Mouse (Mus musculus) hindbrain, postnatal 0 days (tissue): Measurements from ENCODE around the gene Rasl12. TPM values are rescaled to one million over a fixed set of nuclear protein-coding genes. Genes with fewer than 3 reads are reported as not detected.

Experiments
- ATAC-seq: fragments of 200-750 bp; cut with Nextera tagmentation; 2 replicates; pipeline ENCODE4 v1.8.0; 2017; ENCODE audit warnings: mild to moderate bottlenecking, moderate TSS enrichment, moderate library complexity
- DNase-seq: peaks from one replicate; pipeline ENCODE4 v3.0.0-alpha.2; 2015; ENCODE audit warnings: low spot score
- H3K27ac ChIP-seq: fragments of 300-500 bp; sonication (generic); 2 replicates; pipeline ENCODE4 v1.5.1; 2014; ENCODE audit warnings: mild to moderate bottlenecking
- H3K27me3 ChIP-seq: fragments of 300-500 bp; sonication (generic); 2 replicates; pipeline ENCODE4 v1.6.1; 2014; ENCODE audit warnings: low read length, mixed read lengths; ENCODE audit not compliant: insufficient read depth
- H3K36me3 ChIP-seq: fragments of 300-500 bp; sonication (generic); 2 replicates; pipeline ENCODE4 v1.6.1; 2014; ENCODE audit warnings: low read length, mixed read lengths; ENCODE audit not compliant: insufficient read depth
- H3K4me1 ChIP-seq: fragments of 300-500 bp; sonication (generic); 2 replicates; pipeline ENCODE4 v1.6.1; 2014; ENCODE audit warnings: antibody characterized with exemption, low read length, mixed read lengths; ENCODE audit not compliant: insufficient read depth
- H3K4me2 ChIP-seq: fragments of 300-500 bp; sonication (generic); 2 replicates; pipeline ENCODE4 v1.6.1; 2014; ENCODE audit warnings: low read depth, mild to moderate bottlenecking, low read length, moderate library complexity, mixed read lengths
- H3K4me3 ChIP-seq: fragments of 300-500 bp; sonication (generic); 2 replicates; pipeline ENCODE4 v1.5.1; 2014; ENCODE audit warnings: low read length
- H3K9ac ChIP-seq: fragments of 300-500 bp; sonication (generic); replicated peaks from 2 replicates; pipeline ENCODE4 v1.6.1; 2014; ENCODE audit warnings: mild to moderate bottlenecking, low read length, moderate library complexity, mixed read lengths
- H3K9me3 ChIP-seq: fragments of 300-500 bp; sonication (generic); 2 replicates; pipeline ENCODE4 v1.6.1; 2016; ENCODE audit warnings: low read length, mixed read lengths
- CTCF ChIP-seq: IDR thresholded peaks from 2 replicates; pipeline ENCODE4 v1.5.1; 2016; ENCODE audit warnings: antibody characterized with exemption, control low read depth, low read depth
- WGBS: fragments of 180-500 bp; shearing (Covaris S2); extraction: QIAGEN DNeasy Blood & Tissue Kit; methylation state at CpG from one replicate; pipeline ENCODE4 v1.1.7; 2014; 5-methylcytosine and 5-hydroxymethylcytosine counted together
- polyA plus RNA-seq: library from polyadenylated mRNA; unstranded; fragments of >200 nt; fragmentation: Nextera tagmentation; extraction: Ambion mirVana; gene quantifications from 2 replicates; pipeline ENCODE4 v1.2.1, GENCODE M21; 2015
- total RNA-seq: library from RNA; depleted of rRNA; stranded (reverse); fragments of >200 nt; gene quantifications from 2 replicates; pipeline ENCODE4 v1.2.3, GENCODE M21; 2014; rRNA removed

The Rasl12 gene
- total RNA-seq = 6.2 and 7.0 TPM in 2 replicates
- 4.0 and 4.7 TPM in 2 replicates for polyA plus RNA-seq

DNA sequence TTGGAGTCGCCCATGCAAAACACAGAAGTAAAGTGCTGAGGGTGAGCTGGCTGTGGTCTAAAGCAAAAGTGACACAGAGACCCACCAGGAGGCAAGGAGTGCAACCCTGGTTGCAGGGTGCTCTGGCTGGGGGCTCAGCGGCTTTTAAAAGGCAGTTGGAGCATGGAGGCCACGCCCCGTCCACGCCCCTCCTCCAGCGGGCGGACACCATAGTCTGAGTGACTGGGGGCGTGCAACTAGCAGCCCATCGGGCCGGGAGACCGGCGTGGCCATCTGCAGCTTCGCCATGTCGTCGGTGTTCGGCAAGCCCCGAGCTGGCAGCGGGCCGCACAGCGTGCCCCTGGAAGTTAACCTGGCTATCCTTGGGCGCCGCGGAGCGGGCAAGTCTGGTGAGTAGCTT is at the start of gene Rasl12:
Gene Rasl12, plus strand, starts transcription at position 228 of the 400 bp plus-strand sequence.
- Histone ChIP-seq H3K4me2 (peak within 1 kb of the TSS; percentile 72), H3K27me3 (no peaks in the 10 kb centered on the region), H3K4me1 (peaks cover 6% of the 10 kb centered on the region), H3K27ac (no peak within 1 kb of the TSS), H3K9me3 (no peaks in the 10 kb centered on the region), H3K4me3 (peak within 1 kb of the TSS; percentile 42), H3K36me3 (no peaks in the 10 kb centered on the region), H3K9ac (peak within 1 kb of the TSS; percentile 47)
- ATAC-seq (peak; percentile 84), DNase-seq (peak; percentile 80)
- TF ChIP-seq CTCF = no peak
- WGBS = under 1% methylated on average over 24 of the region's 24 CpGs

DNA sequence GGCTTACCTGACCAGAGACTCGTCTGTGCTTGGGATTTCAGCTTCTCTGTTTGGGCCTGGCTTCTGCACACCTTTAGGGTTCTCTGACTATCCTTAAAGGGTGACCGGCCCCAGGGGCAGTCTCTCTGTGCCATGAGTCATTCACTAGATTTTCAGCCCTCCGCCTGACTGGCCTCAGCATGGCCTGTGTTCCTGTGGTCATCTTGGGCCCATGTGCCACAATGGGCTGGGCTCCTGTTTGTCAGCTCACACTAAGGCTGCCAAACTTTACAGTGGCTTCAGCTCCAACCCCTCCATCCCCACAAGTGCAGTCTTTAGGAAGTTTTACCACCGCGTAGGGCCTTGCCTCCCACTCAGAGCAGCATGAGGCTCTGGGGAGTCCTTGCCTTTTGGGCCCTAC is 45.1 kb upstream of the Rasl12 start:
- TF ChIP-seq CTCF = no peak
- Histone ChIP-seq H3K27me3 (no peaks in the 10 kb centered on the region), H3K4me3 (no peak overlapping the region), H3K9me3 (no peaks in the 10 kb centered on the region), H3K36me3 (peaks cover 22% of the 10 kb centered on the region), H3K4me1 (no peaks in the 10 kb centered on the region), H3K27ac (no peak overlapping the region), H3K4me2 (no peak overlapping the region), H3K9ac (no peak overlapping the region)
- no peak for ATAC-seq
- WGBS = 87% methylated on average over 5 of the region's 5 CpGs
- no peak for DNase-seq

DNA sequence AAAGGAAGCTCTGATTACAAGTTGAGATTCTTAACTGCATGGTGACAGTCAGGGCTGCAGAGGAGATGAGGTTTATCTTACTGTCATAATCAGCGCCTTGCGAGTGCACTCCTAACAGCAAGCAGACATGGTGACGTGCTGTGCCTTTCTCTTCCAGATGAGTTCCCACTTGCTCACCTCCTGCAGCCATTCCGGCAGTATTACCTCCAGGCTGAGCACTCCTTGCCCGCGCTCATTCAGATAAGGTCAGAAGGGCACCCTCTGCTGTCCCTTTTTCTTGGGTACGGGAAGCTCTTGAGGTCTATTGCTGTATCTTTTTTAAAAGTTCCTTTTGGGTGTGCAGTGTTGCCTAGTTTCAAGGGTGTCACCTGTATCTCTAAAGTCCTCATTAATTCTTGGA is 41.7 kb upstream of the Rasl12 start:
- H3K9ac ChIP-seq = no peak overlapping the region

DNA sequence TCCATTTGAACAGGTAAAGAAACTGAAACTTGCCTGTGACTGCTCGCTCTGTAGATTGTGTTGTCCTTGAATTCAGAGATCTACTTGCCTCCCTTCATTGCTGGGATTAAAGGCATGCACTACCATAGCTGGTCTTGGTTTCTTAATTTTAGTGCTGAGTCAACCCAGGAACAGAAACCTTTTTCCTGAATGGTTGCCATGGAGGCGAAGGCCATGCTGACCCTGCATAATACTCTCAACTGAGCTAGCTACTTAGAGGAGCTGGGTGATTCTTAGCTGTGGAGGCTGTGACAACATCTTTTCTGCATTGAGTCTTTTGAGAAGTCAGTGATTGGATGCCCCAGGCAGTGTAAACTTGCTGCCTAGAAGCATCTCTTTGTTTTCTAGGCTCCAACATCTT is 41.3 kb upstream of the Rasl12 start:
- Histone ChIP-seq H3K27me3 (no peaks in the 10 kb centered on the region), H3K4me3 (no peak overlapping the region), H3K9ac (no peak overlapping the region), H3K9me3 (no peaks in the 10 kb centered on the region), H3K4me2 (no peak overlapping the region), H3K36me3 (peaks cover 48% of the 10 kb centered on the region), H3K4me1 (no peaks in the 10 kb centered on the region), H3K27ac (no peak overlapping the region)
- 90% methylated on average over 2 of the region's 2 CpGs for WGBS
- no peak for DNase-seq
- no peak for ATAC-seq
- no peak for TF ChIP-seq CTCF

More for the DNA sequence above, 41.7 kb upstream of the Rasl12 start:
- Histone ChIP-seq H3K27ac (no peak overlapping the region), H3K4me3 (no peak overlapping the region), H3K4me1 (no peaks in the 10 kb centered on the region), H3K9me3 (no peaks in the 10 kb centered on the region), H3K4me2 (no peak overlapping the region), H3K27me3 (no peaks in the 10 kb centered on the region), H3K36me3 (peaks cover 45% of the 10 kb centered on the region)
- no peak for TF ChIP-seq CTCF
- WGBS = 88% methylated on average over 7 of the region's 7 CpGs
- no peak for ATAC-seq
- DNase-seq = no peak

DNA sequence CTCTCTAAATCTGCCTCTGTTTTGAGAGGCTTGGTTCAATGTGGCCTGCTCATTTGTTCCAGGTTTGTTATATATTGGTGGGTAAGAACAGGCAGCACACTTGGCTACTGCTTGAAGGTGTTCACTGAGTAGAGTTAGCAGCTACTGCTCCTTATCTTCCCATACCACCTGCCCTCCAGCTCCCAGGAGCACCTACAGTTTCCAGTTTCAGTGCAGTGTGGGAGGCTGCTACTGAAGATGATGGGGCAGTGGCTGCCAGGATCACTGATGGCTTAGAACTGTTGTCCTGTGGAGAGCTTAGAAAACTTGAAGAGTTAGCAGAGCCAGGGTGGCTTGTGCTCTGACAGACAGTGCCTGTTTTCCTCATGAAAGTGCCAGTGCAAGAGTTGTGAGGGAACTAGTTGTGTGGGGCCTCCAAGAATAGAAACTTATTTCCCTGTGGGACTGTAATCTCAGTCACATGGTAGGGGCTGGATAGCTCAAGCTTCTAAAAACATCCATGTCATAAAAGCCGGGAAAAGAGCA is 39.3 kb upstream of the Rasl12 start:
- H3K27me3 ChIP-seq = no peaks in the 10 kb centered on the region

DNA sequence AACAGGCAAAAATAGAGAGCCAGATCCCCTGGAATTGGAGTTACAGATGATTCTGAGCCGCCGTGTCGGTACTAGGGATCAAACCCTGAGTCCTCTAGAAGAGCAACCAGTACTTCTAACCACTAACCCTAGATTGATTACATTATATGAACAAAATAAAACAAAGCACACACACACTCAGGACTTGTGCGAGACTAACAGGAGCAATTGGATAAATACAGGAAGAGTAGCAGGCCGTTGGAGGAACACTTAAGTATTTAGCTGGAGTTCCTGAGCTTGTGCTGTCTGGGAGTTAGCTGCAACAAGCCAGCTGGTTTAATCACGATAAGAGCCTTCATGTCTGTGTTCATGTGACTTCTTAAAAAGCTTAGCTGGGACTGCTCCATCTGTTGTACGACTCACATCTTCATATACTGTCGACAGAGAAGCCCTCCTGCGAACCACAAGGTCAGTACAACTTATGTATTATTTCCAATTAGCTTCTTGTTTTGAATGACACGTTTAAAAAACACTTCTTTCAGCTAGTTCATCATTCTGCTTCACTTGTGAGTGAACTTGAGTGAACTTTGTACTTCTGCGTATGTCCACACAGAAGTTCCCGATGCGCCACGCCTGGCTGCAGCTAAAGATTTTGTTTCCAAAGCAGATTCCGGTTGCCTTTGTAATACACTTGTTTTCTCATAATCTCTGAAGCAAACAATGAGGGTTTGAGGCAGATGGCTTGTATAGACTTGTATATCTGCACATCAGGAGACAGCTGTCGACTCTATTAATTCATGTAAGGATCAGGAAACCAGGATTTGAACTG is 37.5 kb upstream of the Rasl12 start, which contains the start of gene Ubap1l:
Gene Ubap1l, plus strand, starts transcription at position 401 of the 808 bp plus-strand sequence.
- Histone ChIP-seq H3K4me1 (no peaks in the 10 kb centered on the region), H3K4me2 (no peak within 1 kb of the TSS), H3K9ac (no peak within 1 kb of the TSS), H3K4me3 (no peak within 1 kb of the TSS), H3K36me3 (peaks cover 49% of the 10 kb centered on the region), H3K27me3 (no peaks in the 10 kb centered on the region), H3K9me3 (no peaks in the 10 kb centered on the region), H3K27ac (no peak within 1 kb of the TSS)
- DNase-seq (no peak), ATAC-seq (no peak)
- WGBS = 90% methylated on average over 16 of the region's 16 CpGs
- TF ChIP-seq CTCF = no peak

More for the DNA sequence above, 39.3 kb upstream of the Rasl12 start:
- Histone ChIP-seq H3K4me2 (no peak overlapping the region), H3K36me3 (peaks cover 56% of the 10 kb centered on the region), H3K9me3 (no peaks in the 10 kb centered on the region), H3K4me3 (no peak overlapping the region), H3K9ac (no peak overlapping the region), H3K27ac (no peak overlapping the region), H3K4me1 (no peaks in the 10 kb centered on the region)
- no peak for TF ChIP-seq CTCF
- DNase-seq (no peak), ATAC-seq (no peak)
- 95% methylated on average over 1 of the region's 1 CpGs for WGBS

DNA sequence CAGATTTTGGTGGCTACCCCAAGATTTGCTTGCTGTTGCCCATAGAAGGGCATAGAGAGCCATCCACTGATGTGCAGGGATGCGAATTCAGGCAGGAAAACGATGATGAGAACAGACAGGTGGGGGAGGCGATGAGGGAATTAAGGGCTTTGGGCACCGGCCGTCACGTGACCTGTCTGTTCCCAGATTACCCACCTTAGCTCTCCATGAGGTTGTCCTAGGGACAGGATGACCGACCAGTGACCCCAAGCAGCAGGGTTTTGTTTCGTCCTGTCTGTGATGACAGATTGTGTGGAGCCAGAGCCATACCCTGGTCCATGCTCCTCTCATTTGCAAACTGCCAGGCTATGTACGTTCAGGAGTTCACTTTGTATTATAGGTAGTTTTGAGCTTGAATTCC is 34.6 kb upstream of the Rasl12 start:
- DNase-seq (no peak), ATAC-seq (no peak)
- Histone ChIP-seq H3K4me1 (no peaks in the 10 kb centered on the region), H3K4me3 (no peak overlapping the region), H3K9me3 (no peaks in the 10 kb centered on the region), H3K4me2 (no peak overlapping the region), H3K9ac (no peak overlapping the region), H3K27ac (no peak overlapping the region), H3K36me3 (peaks cover 31% of the 10 kb centered on the region), H3K27me3 (no peaks in the 10 kb centered on the region)
- TF ChIP-seq CTCF = no peak
- 64% methylated on average over 9 of the region's 9 CpGs for WGBS
